Mouse (Mus musculus): ENCODE data around the gene C330007P06Rik. TPM values are rescaled to one million over a fixed set of nuclear protein-coding genes. Genes with fewer than 3 reads are reported as not detected.

The C330007P06Rik gene
- polyA plus RNA-seq, 1 experiment, result 0.12 TPM

- Histone ChIP-seq H3K27me3 (ENCODE audit: control insufficient read depth) (no peaks in the 10 kb centered on the region), H3K36me3 (ENCODE audit: control insufficient read depth) (peaks cover 52% of the 10 kb centered on the region), H3K9me3 (ENCODE audit: control insufficient read depth, low read length) (peaks cover 4% of the 10 kb centered on the region), H3K4me1 (ENCODE audit: control insufficient read depth) (no peaks in the 10 kb centered on the region), H3K4me3 (replicated peaks) (no peak overlapping the region)
- TF ChIP-seq GATA1 (IDR thresholded peaks at IDR 0.05; ENCODE audit: low read length) (no peak), TAL1 (IDR thresholded peaks at IDR 0.05; ENCODE audit: low read length) (no peak)
These were observed 10.8 kb upstream of the C330007P06Rik start for GRCm38 (mm10) chrX:36884719-36885118.

- Histone ChIP-seq H3K9me3 (ENCODE audit: control insufficient read depth, low read length) (peaks cover 4% of the 10 kb centered on the region; the same call in 1 of the 2 replicates), H3K36me3 (ENCODE audit: control insufficient read depth) (peaks cover 19% of the 10 kb centered on the region), H3K4me3 (replicated peaks) (peak overlapping the region; percentile 90), H3K27me3 (ENCODE audit: control insufficient read depth) (no peaks in the 10 kb centered on the region), H3K4me1 (ENCODE audit: control insufficient read depth) (peaks cover 14% of the 10 kb centered on the region)
- TF ChIP-seq GATA1 (IDR thresholded peaks at IDR 0.05; ENCODE audit: low read length), result no peak
- no peak for TF ChIP-seq TAL1 (IDR thresholded peaks at IDR 0.05; ENCODE audit: low read length)
These were observed 805 bp upstream of the C330007P06Rik start for GRCm38 (mm10) chrX:36874704-36875128.

- H3K4me3 ChIP-seq (replicated peaks), result peak overlapping the region; percentile 90
- peaks cover 15% of the 10 kb centered on the region for H3K36me3 ChIP-seq (ENCODE audit: control insufficient read depth)
- H3K9me3 ChIP-seq (ENCODE audit: control insufficient read depth, low read length), result peaks cover 4% of the 10 kb centered on the region; the same call in 1 of the 2 replicates
- TF ChIP-seq TAL1 (IDR thresholded peaks at IDR 0.05; ENCODE audit: low read length) (no peak), GATA1 (IDR thresholded peaks at IDR 0.05; ENCODE audit: low read length) (no peak)
- H3K4me1 ChIP-seq (ENCODE audit: control insufficient read depth), result peaks cover 14% of the 10 kb centered on the region
- no peaks in the 10 kb centered on the region for H3K27me3 ChIP-seq (ENCODE audit: control insufficient read depth)
These were observed 326 bp upstream of the C330007P06Rik start for GRCm38 (mm10) chrX:36874178-36874696.

GRCm38 (mm10) chrX:36870372-36870771 lies 3.5 kb downstream of the C330007P06Rik start:
- H3K36me3 ChIP-seq (ENCODE audit: control insufficient read depth), result peaks cover under 1% of the 10 kb centered on the region
- H3K4me1 ChIP-seq (ENCODE audit: control insufficient read depth), result peaks cover 10% of the 10 kb centered on the region
- no peak overlapping the region for H3K4me3 ChIP-seq (replicated peaks)
- H3K27me3 ChIP-seq (ENCODE audit: control insufficient read depth), result no peaks in the 10 kb centered on the region
- H3K9me3 ChIP-seq (ENCODE audit: control insufficient read depth, low read length), result peaks cover 4% of the 10 kb centered on the region; the same call in 1 of the 2 replicates
- no peak for TF ChIP-seq GATA1 (IDR thresholded peaks at IDR 0.05; ENCODE audit: low read length)
- no peak for TF ChIP-seq TAL1 (IDR thresholded peaks at IDR 0.05; ENCODE audit: low read length)

- peak overlapping the region; percentile 68 for H3K4me3 ChIP-seq (replicated peaks)
- TF ChIP-seq TAL1 (IDR thresholded peaks at IDR 0.05; ENCODE audit: low read length) (no peak), GATA1 (IDR thresholded peaks at IDR 0.05; ENCODE audit: low read length) (no peak)
- H3K9me3 ChIP-seq (ENCODE audit: control insufficient read depth, low read length), result no peaks in the 10 kb centered on the region
- H3K4me1 ChIP-seq (ENCODE audit: control insufficient read depth), result peaks cover 9% of the 10 kb centered on the region
- peaks cover 8% of the 10 kb centered on the region for H3K36me3 ChIP-seq (ENCODE audit: control insufficient read depth)
- H3K27me3 ChIP-seq (ENCODE audit: control insufficient read depth), result no peaks in the 10 kb centered on the region
These were observed 9.1 kb downstream of the C330007P06Rik start for GRCm38 (mm10) chrX:36864609-36865328.

GRCm38 (mm10) chrX:36863766-36864608 lies 9.9 kb downstream of the C330007P06Rik start:
- peaks cover 11% of the 10 kb centered on the region for H3K36me3 ChIP-seq (ENCODE audit: control insufficient read depth)
- TF ChIP-seq TAL1 (IDR thresholded peaks at IDR 0.05; ENCODE audit: low read length) (no peak), GATA1 (IDR thresholded peaks at IDR 0.05; ENCODE audit: low read length) (no peak)
- no peaks in the 10 kb centered on the region for H3K27me3 ChIP-seq (ENCODE audit: control insufficient read depth)
- peak overlapping the region; percentile 68 for H3K4me3 ChIP-seq (replicated peaks)
- peaks cover 9% of the 10 kb centered on the region for H3K4me1 ChIP-seq (ENCODE audit: control insufficient read depth)
- no peaks in the 10 kb centered on the region for H3K9me3 ChIP-seq (ENCODE audit: control insufficient read depth, low read length)

GRCm38 (mm10) chrX:36852631-36853030 lies 21.3 kb downstream of the C330007P06Rik start:
- Histone ChIP-seq H3K27me3 (ENCODE audit: control insufficient read depth) (no peaks in the 10 kb centered on the region), H3K9me3 (ENCODE audit: control insufficient read depth, low read length) (no peaks in the 10 kb centered on the region), H3K4me3 (replicated peaks) (no peak overlapping the region), H3K4me1 (ENCODE audit: control insufficient read depth) (no peaks in the 10 kb centered on the region), H3K36me3 (ENCODE audit: control insufficient read depth) (peaks cover 44% of the 10 kb centered on the region)
- TF ChIP-seq GATA1 (IDR thresholded peaks at IDR 0.05; ENCODE audit: low read length) (no peak), TAL1 (IDR thresholded peaks at IDR 0.05; ENCODE audit: low read length) (no peak)

- Histone ChIP-seq H3K36me3 (ENCODE audit: control insufficient read depth) (peaks cover 18% of the 10 kb centered on the region), H3K4me1 (ENCODE audit: control insufficient read depth) (no peaks in the 10 kb centered on the region), H3K9me3 (ENCODE audit: control insufficient read depth, low read length) (no peaks in the 10 kb centered on the region), H3K4me3 (replicated peaks) (no peak overlapping the region), H3K27me3 (ENCODE audit: control insufficient read depth) (no peaks in the 10 kb centered on the region)
- TF ChIP-seq TAL1 (IDR thresholded peaks at IDR 0.05; ENCODE audit: low read length) (no peak), GATA1 (IDR thresholded peaks at IDR 0.05; ENCODE audit: low read length) (no peak)
These were observed 26.8 kb downstream of the C330007P06Rik start for GRCm38 (mm10) chrX:36847152-36847551.
